Mouse (Mus musculus) myocyte (in vitro differentiated cells): Measurements from ENCODE around the gene Fads1.

Source experiments
- MAX ChIP-seq: IDR thresholded peaks from one replicate; pipeline ENCODE4 v1.6.1; 2011; ENCODE audit warnings: low read depth, mild to moderate bottlenecking, control low read depth
- POLR2A ChIP-seq: IDR thresholded peaks from one replicate; pipeline ENCODE4 v1.6.1; 2011; ENCODE audit warnings: low read depth, mild to moderate bottlenecking, control low read depth, moderate library complexity; ENCODE audit not compliant: insufficient read length
- TCF12 ChIP-seq: IDR thresholded peaks from one replicate; pipeline ENCODE4 v1.6.1; 2011; ENCODE audit warnings: mild to moderate bottlenecking, control low read depth; ENCODE audit not compliant: poor library complexity, insufficient read depth, severe bottlenecking
- USF1 ChIP-seq: IDR thresholded peaks from one replicate; pipeline ENCODE4 v1.6.1; 2011; ENCODE audit warnings: low read depth, mild to moderate bottlenecking, control low read depth, moderate library complexity

- no peak for TF ChIP-seq MAX
- no peak for TF ChIP-seq POLR2A
- TF ChIP-seq TCF12 = no peak
- no peak for TF ChIP-seq USF1
These were observed 45.3 kb upstream of the Fads1 start for GRCm38 (mm10) chr19:10137423-10137822.
